Mouse (Mus musculus): ENCODE results near the gene Gngt2.

Gngt2 gene

GRCm38 (mm10) chr11:95837059-95837458, at the start of gene Gngt2:
Gene Gngt2 (plus strand): TSS chr11:95837216.
- DNase-seq (ENCODE audit: low spot score in 2 of 2) = peak in 1 of 2 experiments; percentile 54

GRCm38 (mm10) chr11:95789451-95789891, 47.5 kb upstream of the Gngt2 start:
- peak in 1 of 2 experiments; percentile 45 for DNase-seq (ENCODE audit: low spot score in 2 of 2)

DNA sequence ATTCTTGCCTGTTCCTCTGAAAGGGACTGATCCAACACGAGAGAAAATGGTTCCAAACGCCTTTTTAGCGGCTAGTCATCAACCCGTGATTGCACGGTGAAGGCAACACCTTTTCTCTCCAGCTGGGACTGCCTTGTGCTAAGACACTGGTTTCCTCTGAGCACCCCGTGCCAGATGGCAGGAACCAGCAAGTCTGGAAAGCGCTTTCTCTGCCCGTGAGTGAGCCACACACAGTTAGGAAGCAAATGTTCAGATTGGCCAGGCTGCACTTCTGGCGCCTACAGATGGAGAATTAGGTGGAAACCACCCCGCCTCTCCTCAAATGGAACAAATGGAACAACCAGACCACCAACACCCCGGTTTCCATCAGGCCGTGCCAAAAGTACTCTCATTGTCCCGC, 45.2 kb upstream of the Gngt2 start:
- DNase-seq (ENCODE audit: low spot score in 2 of 2) = no peak

GRCm38 (mm10) chr11:95792950-95793509, 44.0 kb upstream of the Gngt2 start:
- no peak for DNase-seq (ENCODE audit: low spot score in 2 of 2)

DNA sequence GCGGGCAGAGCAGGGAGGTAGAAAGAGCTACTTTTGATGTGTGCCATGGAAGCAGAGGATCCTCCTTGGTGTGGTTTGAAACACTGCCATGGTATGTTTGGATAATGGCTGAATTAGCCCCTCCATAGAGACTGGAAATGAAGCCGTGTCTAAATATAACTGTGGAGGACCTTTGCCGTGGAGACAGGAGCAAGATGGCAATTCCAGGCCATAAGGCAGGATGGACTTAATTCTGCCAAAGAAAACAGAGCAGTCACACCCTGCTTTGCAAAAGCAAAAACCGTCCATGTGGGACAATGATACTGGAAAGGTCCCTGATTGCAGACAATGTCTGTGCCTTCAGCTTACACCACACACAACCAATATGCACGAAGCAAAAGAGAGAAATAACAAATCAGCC, 42.8 kb upstream of the Gngt2 start:
- DNase-seq (ENCODE audit: low spot score in 2 of 2) = no peak

DNA sequence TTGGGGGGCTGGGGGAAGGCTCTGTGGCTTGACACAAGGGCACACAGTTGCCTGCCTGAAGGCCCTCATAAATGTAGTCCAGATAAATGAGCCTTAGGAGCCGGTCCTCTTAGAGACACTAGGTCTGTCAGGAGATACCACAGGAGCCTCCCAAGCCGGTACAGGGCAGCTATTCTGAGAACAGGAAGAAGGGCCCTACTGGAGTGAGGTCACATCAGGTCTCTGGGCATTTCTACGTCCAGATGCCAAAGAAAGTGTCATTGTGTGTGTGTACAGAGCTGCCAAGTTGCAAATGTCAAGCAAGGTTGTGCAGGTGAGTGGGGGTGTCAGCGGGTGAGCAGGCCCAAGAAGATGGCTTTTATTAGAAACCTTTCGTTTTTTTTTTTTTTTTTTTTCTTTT, 41.4 kb upstream of the Gngt2 start:
- no peak for DNase-seq (ENCODE audit: low spot score in 2 of 2)

DNA sequence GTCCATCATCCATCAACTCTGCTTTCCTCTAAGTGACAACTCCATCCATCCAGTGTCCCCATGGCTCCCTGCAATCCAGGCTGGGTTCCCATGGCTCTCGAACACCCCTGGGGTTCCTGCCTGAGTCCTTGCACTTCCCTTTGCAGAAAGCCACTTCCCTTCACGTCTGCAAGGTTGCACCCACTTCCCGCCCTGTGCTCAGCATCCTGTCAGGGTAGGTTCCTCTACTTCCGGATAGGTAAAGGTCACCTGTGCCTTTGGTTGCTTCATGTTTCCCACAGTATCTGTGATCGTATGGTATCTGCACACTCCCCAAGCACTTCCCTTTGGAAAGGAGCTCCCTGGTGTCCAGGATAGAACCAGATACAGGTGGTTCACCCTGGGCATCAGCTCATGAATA, 32.0 kb upstream of the Gngt2 start:
- DNase-seq (ENCODE audit: low spot score in 2 of 2) = no peak

GRCm38 (mm10) chr11:95805527-95805926, 31.5 kb upstream of the Gngt2 start:
- no peak for DNase-seq (ENCODE audit: low spot score in 2 of 2)

GRCm38 (mm10) chr11:95807884-95808283, 29.1 kb upstream of the Gngt2 start:
- DNase-seq (ENCODE audit: low spot score in 2 of 2) = no peak

GRCm38 (mm10) chr11:95808448-95809011, 28.5 kb upstream of the Gngt2 start:
- DNase-seq (ENCODE audit: low spot score in 2 of 2) = no peak

DNA sequence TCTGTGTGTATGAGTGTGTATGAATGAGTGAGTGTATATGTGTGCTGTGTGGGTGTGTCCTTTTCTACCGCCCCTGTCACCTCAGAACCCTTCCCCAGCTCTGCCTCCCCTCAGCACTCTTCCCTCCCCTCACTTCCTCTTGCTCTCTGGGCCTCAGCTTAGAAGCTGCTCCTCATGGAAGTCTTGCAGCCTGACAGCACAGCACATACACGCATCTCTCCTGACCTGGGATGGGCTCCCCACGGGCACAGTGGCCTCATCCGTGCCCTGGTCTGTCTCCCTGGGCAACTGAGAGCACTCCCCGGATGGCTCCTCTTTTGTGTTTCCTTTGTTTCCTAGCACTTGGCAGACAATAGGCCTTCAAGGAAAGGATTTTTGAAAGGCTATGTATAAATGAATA, 27.4 kb upstream of the Gngt2 start:
- DNase-seq (ENCODE audit: low spot score in 2 of 2) = no peak

- DNase-seq (ENCODE audit: low spot score in 2 of 2) = no peak
Measured at GRCm38 (mm10) chr11:95810828-95811227, 26.2 kb upstream of the Gngt2 start.

- DNase-seq (ENCODE audit: low spot score in 2 of 2) = no peak
Measured at GRCm38 (mm10) chr11:95811741-95812140, 25.3 kb upstream of the Gngt2 start.

DNA sequence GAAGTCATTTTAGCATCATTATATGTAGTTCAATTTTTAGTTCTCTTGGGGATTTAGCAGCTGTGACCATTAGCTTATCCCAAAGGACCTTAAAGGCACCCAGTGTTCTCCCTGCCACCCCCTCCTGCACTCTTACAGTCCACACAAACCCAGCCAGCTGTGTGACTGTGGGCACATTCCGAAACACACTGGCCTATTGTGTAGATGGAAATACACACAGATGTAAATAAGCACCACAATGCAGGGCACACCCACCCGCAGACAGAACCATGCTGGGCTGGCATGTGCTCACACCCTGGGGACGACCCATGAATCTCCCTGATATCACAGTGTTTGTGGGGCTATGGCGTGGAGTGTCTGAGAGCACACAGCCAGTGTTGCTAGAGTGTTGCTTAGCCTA, 24.8 kb upstream of the Gngt2 start:
- no peak for DNase-seq (ENCODE audit: low spot score in 2 of 2)

- DNase-seq (ENCODE audit: low spot score in 2 of 2) = no peak
Measured at GRCm38 (mm10) chr11:95814101-95814500, 22.9 kb upstream of the Gngt2 start.

- no peak for DNase-seq (ENCODE audit: low spot score in 2 of 2)
Measured at GRCm38 (mm10) chr11:95814857-95815256, 22.2 kb upstream of the Gngt2 start.

DNA sequence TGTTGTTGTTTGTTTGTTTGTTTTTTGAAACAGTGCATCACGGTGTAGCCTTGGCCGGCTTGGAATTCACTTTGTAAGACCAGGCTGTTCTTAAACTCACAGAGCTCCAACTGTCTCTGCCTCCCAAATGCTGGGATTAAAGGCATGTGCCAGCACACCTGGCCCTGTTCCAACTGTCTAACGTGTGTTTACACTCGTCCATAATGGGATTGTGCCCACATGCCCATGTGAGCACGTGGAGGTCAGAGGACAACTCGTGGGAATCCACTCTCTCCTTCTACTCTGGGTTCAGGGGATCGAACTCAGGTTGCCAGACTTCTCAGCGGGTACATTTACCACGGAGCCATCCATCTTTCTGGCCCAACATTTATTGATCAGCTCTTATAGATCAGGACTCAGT, 21.6 kb upstream of the Gngt2 start:
- DNase-seq (ENCODE audit: low spot score in 2 of 2) = no peak

DNA sequence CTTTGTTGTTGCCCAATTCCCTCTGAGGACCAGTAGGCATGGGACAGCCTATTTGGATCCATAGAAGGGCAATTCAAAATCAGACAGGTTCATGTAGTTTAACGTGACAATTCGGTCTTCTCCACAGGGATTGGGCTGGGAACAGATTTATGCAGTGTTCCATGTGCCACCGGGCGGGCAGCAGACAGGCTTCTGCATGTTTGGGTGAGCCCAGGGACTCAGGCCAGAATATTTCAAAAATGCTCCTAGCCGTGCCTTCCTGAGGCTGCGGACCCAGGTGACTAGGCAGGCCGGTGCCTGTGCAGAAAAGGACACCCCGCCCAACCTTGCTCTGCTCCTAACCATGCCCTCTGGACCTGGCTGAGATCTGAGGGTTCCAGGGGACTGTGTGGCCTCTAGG, 17.9 kb upstream of the Gngt2 start:
- DNase-seq (ENCODE audit: low spot score in 2 of 2) = peak in 1 of 2 experiments; percentile 70

GRCm38 (mm10) chr11:95821511-95821910, 15.5 kb upstream of the Gngt2 start:
- no peak for DNase-seq (ENCODE audit: low spot score in 2 of 2)

- no peak for DNase-seq (ENCODE audit: low spot score in 2 of 2)
Measured at GRCm38 (mm10) chr11:95822437-95822836, 14.6 kb upstream of the Gngt2 start.

- peak; percentile 77 to 89 for DNase-seq (ENCODE audit: low spot score in 2 of 2)
Measured at GRCm38 (mm10) chr11:95824071-95824876, 12.7 kb upstream of the Gngt2 start, which contains the start of gene Phospho1. Gene Phospho1 (plus strand): TSS chr11:95824499.

DNA sequence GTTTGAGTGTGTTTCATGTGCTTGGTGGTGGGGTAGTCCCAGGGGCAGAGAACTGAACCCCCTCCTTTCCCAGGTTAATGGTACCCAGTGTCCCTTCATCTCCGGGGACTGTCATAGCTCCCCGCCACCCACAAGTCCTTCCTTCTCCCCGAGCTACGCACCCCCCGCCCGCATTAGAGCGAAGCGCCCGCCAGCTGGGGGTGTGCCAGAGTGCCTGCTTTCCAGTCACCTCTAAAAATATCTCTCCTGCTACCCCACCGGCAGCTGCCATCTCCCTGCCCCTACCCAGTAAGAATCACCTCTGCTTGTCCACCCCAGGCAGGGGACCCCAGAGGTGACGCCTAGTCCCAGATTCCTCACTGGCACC, 12.2 kb upstream of the Gngt2 start:
- DNase-seq (ENCODE audit: low spot score in 2 of 2) = peak in 1 of 2 experiments; percentile 37

- no peak for DNase-seq (ENCODE audit: low spot score in 2 of 2)
Measured at GRCm38 (mm10) chr11:95825625-95826024, 11.4 kb upstream of the Gngt2 start.

All from urinary bladder, adult 18-20 months (tissue).